In the genomic region with DNA sequence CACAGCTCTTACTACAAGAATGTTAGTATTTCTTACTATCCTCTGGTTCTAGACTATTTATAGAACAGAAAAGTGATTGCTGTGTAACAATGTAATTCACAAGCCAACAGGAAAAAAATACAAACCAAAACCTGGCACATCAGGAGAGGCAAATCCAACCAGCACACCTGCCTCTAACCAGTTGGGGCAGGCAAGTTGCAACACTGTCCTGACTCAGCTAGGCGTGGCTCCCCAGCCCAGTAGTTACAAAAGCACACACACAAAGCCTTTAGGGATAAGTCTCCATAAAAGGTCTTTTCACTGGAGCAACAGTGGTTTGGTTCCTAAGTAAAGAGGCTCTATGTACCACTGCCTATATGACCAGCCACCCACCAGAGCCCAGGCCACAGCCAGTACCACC, we compare ENCODE assay signal across 10 mouse cellular contexts. TPM values are rescaled to one million over a fixed set of nuclear protein-coding genes. Genes with fewer than 3 reads are reported as not detected.
DNase-seq lines count a peak whose midpoint lies in the region; ATAC-seq and TF ChIP-seq lines count a peak whose summit lies in the region.
"Had no signal": no experiment of that assay in that cellular context is flagged by ENCODE, and none has a peak within 500 bp of the region (broad histone marks: within the 10 kb centered on the region; RNA-seq: fewer than 3 reads in every experiment).

No protein-coding gene starts in this region.

- no peaks in the 10 kb centered on the region for H3K27me3 ChIP-seq in heart, postnatal 0 days (ENCODE audit: control insufficient read depth, insufficient read depth, low read length)
- H3K27me3 ChIP-seq in intestine, embryonic 16.5 days (replicated peaks; ENCODE audit: control insufficient read depth, insufficient read depth, low read length): no peaks in the 10 kb centered on the region
- H3K27me3 ChIP-seq: neural tube, embryonic 12.5 days had no signal

- H3K27ac ChIP-seq in heart, postnatal 0 days (ENCODE audit: low read depth): peak overlapping the region; percentile 65
- peak overlapping the region; percentile 82 for H3K27ac ChIP-seq in intestine, embryonic 16.5 days (ENCODE audit: low read length)
- H3K27ac ChIP-seq: neural tube, embryonic 12.5 days had no signal

- no peaks in the 10 kb centered on the region; the same call in 1 of the 2 replicates for H3K36me3 ChIP-seq in heart, postnatal 0 days (replicated peaks; ENCODE audit: control insufficient read depth, insufficient read depth, low read length)
- no peaks in the 10 kb centered on the region for H3K36me3 ChIP-seq in intestine, embryonic 16.5 days (ENCODE audit: control insufficient read depth, insufficient read depth, low read length)

- no peak overlapping the region for H3K9ac ChIP-seq in heart, postnatal 0 days (replicated peaks; ENCODE audit: low read depth, low read length)
- H3K9ac ChIP-seq in intestine, embryonic 16.5 days (ENCODE audit: low read depth, low read length): no peak overlapping the region
- H3K9ac ChIP-seq: neural tube, embryonic 12.5 days had no signal

- H3K4me3 ChIP-seq in heart, postnatal 0 days (ENCODE audit: low read depth, low read length): no peak overlapping the region
- no peak overlapping the region for H3K4me3 ChIP-seq in intestine, embryonic 16.5 days (ENCODE audit: low read length)
- H3K4me3 ChIP-seq: neural tube, embryonic 12.5 days had no signal

- TF ChIP-seq EP300 in heart, postnatal 0 days (IDR thresholded peaks at IDR 0.05; ENCODE audit: low read depth): no peak

- 59% methylated on average over 1 of the region's 1 CpGs for WGBS in heart, postnatal 0 days
- WGBS in intestine, embryonic 16.5 days: 50% methylated on average over 1 of the region's 1 CpGs

- peaks cover 32% of the 10 kb centered on the region for H3K4me1 ChIP-seq in heart, postnatal 0 days (ENCODE audit: control insufficient read depth, insufficient read depth)
- H3K4me1 ChIP-seq in intestine, embryonic 16.5 days (ENCODE audit: control insufficient read depth, insufficient read depth, low read length): peaks cover 48% of the 10 kb centered on the region

- DNase-seq in heart, postnatal 0 days (ENCODE audit: low spot score): peak; percentile 46
- DNase-seq in heart, adult 18-20 months: no peak
- peak; percentile 80 for DNase-seq in NIH3T3 (ENCODE audit: low read depth)
- DNase-seq in layer of hippocampus, adult 11-12 months (ENCODE audit: low spot score): no peak
- DNase-seq in cerebellum, postnatal 36 days: no peak
- DNase-seq in spleen, postnatal 10 days (ENCODE audit: low spot score in 2 of 2): no peak
- DNase-seq: heart, adult 11 months had no signal

- H3K9me3 ChIP-seq in heart, postnatal 0 days (replicated peaks; ENCODE audit: control insufficient read depth, low read length): no peaks in the 10 kb centered on the region
- H3K9me3 ChIP-seq in intestine, embryonic 16.5 days (ENCODE audit: control insufficient read depth, low read length): no peaks in the 10 kb centered on the region
- H3K9me3 ChIP-seq: neural tube, embryonic 12.5 days had no signal

- TF ChIP-seq CTCF in heart, postnatal 0 days (IDR thresholded peaks at IDR 0.05; ENCODE audit: low read depth): no peak

- ATAC-seq in heart, postnatal 0 days (ENCODE audit: insufficient read depth, low read depth): no peak
- peak; percentile 81 for ATAC-seq in intestine, embryonic 16.5 days
- peak; percentile 49; the same call in 1 of the 2 replicates for ATAC-seq in neutrophil, adult 5-6 weeks (ENCODE audit: extremely low read depth, insufficient number of reproducible peaks, low FRiP score, poor library complexity, severe bottlenecking)

- H3K4me2 ChIP-seq in heart, postnatal 0 days (ENCODE audit: low read depth, low read length): no peak overlapping the region
- no peak overlapping the region for H3K4me2 ChIP-seq in intestine, embryonic 16.5 days (ENCODE audit: low read depth, low read length)
- H3K4me2 ChIP-seq: neural tube, embryonic 12.5 days had no signal

RNA-seq across cellular contexts. Expression of gene Ankrd11, which starts 20.8 kb away (rescaled TPM):
- total RNA-seq in heart, postnatal 0 days (2014; rRNA removed; ENCODE audit: low replicate concordance): 51.2 and 65.8 TPM in 2 replicates
- polyA plus RNA-seq in heart, postnatal 0 days (2015; fragmentation: Nextera tagmentation; extraction: Ambion mirVana): 21.6 and 24.3 TPM in 2 replicates
- total RNA-seq in heart, adult 18-20 months (2021): 10 to 100 TPM; 67.7 to 72.7 TPM
- polyA plus RNA-seq in intestine, embryonic 16.5 days (2015; fragmentation: Nextera tagmentation; extraction: Ambion mirVana): 19.2 and 19.5 TPM in 2 replicates
- 284 and 304 TPM in 2 replicates for total RNA-seq in neutrophil, adult 5-6 weeks (2017)

RNA-seq across cellular contexts. Expression of gene Spg7, which starts 41.5 kb away (rescaled TPM):
- 72.8 and 83.1 TPM in 2 replicates for total RNA-seq in heart, postnatal 0 days (2014; rRNA removed; ENCODE audit: low replicate concordance)
- 63.3 and 65.1 TPM in 2 replicates for polyA plus RNA-seq in heart, postnatal 0 days (2015; fragmentation: Nextera tagmentation; extraction: Ambion mirVana)
- 10 to 100 TPM; 94.2 to 100.0 TPM for total RNA-seq in heart, adult 18-20 months (2021)
- polyA plus RNA-seq in intestine, embryonic 16.5 days (2015; fragmentation: Nextera tagmentation; extraction: Ambion mirVana): 54.4 and 55.6 TPM in 2 replicates
- 47.3 and 65.8 TPM in 2 replicates for total RNA-seq in neutrophil, adult 5-6 weeks (2017)

Comparison
In these comparisons a context has a peak if more than half of its experiments do, and no peak if none do; other contexts are left out.
1. DNase-seq: peak in heart, postnatal 0 days (single experiment) and NIH3T3 (single experiment); none in heart, adult 18-20 months (0 of 2), layer of hippocampus, adult 11-12 months (single experiment), cerebellum, postnatal 36 days (0 of 2) and spleen, postnatal 10 days (0 of 2).